Mouse (Mus musculus): Measurements from ENCODE around the gene F11. TPM values are rescaled to one million over a fixed set of nuclear protein-coding genes. Genes with fewer than 3 reads are reported as not detected.

Gene F11
- total and polyA plus RNA-seq, 3 experiments = not detected

- no peak overlapping the region for H3K27ac ChIP-seq (ENCODE audit: control insufficient read depth, low read depth, low read length)
- H3K27me3 ChIP-seq (ENCODE audit: control insufficient read depth in 1 of 2, insufficient read depth in 2 of 2, low read length in 2 of 2) = no peaks in the 10 kb centered on the region
- H3K4me1 ChIP-seq (ENCODE audit: control insufficient read depth in 1 of 2, insufficient read depth in 2 of 2, low read length in 2 of 2) = no peaks in the 10 kb centered on the region
- TF ChIP-seq ZKSCAN1 (IDR thresholded peaks at IDR 0.05; ENCODE audit: low read depth, low read length) (no peak), ZNF384 (IDR thresholded peaks at IDR 0.05; ENCODE audit: low read depth, low read length) (no peak), CHD1 (IDR thresholded peaks at IDR 0.05; ENCODE audit: low read depth, low read length) (no peak), TAL1 (IDR thresholded peaks at IDR 0.05; ENCODE audit: low read length) (no peak), E2F4 (IDR thresholded peaks at IDR 0.05; ENCODE audit: borderline replicate concordance, low read depth, low read length) (no peak), USF1 (IDR thresholded peaks at IDR 0.05; ENCODE audit: low read depth, low read length) (no peak), ZMIZ1 (IDR thresholded peaks at IDR 0.05; ENCODE audit: low read depth, low read length) (no peak), ELF1 (IDR thresholded peaks at IDR 0.05; ENCODE audit: low read depth, low read length) (no peak), JUND (IDR thresholded peaks at IDR 0.05; ENCODE audit: low read depth, low read length) (no peak), EP300 (IDR thresholded peaks at IDR 0.05; ENCODE audit: low read depth in 1 of 2, low read length in 2 of 2) (no peak), TBP (IDR thresholded peaks at IDR 0.05; ENCODE audit: low read depth, low read length) (no peak), CTCF (IDR thresholded peaks at IDR 0.05 in 2 of 3, conservative IDR thresholded peaks at IDR 0.05 in 1 of 3; ENCODE audit: control insufficient read depth in 1 of 3, insufficient read depth in 1 of 3, low read depth in 2 of 3, low read length in 3 of 3, poor library complexity in 1 of 3, severe bottlenecking in 1 of 3) (no peak), MYC (IDR thresholded peaks at IDR 0.05; ENCODE audit: low read depth, low read length) (no peak), ZC3H11A (IDR thresholded peaks at IDR 0.05; ENCODE audit: low read depth, low read length) (no peak), MAX (IDR thresholded peaks at IDR 0.05; ENCODE audit: low read length) (no peak), GATA1 (IDR thresholded peaks at IDR 0.05; ENCODE audit: low read depth, low read length) (no peak), NRF1 (IDR thresholded peaks at IDR 0.05; ENCODE audit: insufficient read depth, low read depth, low read length, poor library complexity, severe bottlenecking) (no peak), GABPA (IDR thresholded peaks at IDR 0.05; ENCODE audit: low read depth, low read length) (no peak), TCF12 (IDR thresholded peaks at IDR 0.05; ENCODE audit: low read depth, low read length) (no peak), HCFC1 (IDR thresholded peaks at IDR 0.05; ENCODE audit: low read depth, low read length) (no peak)
- no peaks in the 10 kb centered on the region for H3K79me2 ChIP-seq (ENCODE audit: control insufficient read depth, insufficient read depth, low read length, poor library complexity)
- no peak overlapping the region for H3K4me3 ChIP-seq (ENCODE audit: control insufficient read depth in 1 of 2, insufficient read depth in 1 of 2, low read depth in 2 of 2, low read length in 2 of 2)
- no peak for DNase-seq (ENCODE audit: low read depth, low spot score)
- no peaks in the 10 kb centered on the region for H3K9me3 ChIP-seq (replicated peaks; ENCODE audit: insufficient read depth, low read length)
- no peaks in the 10 kb centered on the region for H3K36me3 ChIP-seq (ENCODE audit: control insufficient read depth in 1 of 2, insufficient read depth in 2 of 2, low read length in 2 of 2)
- H3K9ac ChIP-seq (ENCODE audit: control insufficient read depth, low read depth, low read length, poor library complexity, severe bottlenecking) = no peak overlapping the region
Measured at GRCm38 (mm10) chr8:45267611-45268391, 6.0 kb upstream of the F11 start.

GRCm38 (mm10) chr8:45266993-45267392, 5.2 kb upstream of the F11 start:
- no peak overlapping the region for H3K27ac ChIP-seq (ENCODE audit: control insufficient read depth, low read depth, low read length)
- no peaks in the 10 kb centered on the region for H3K4me1 ChIP-seq (ENCODE audit: control insufficient read depth in 1 of 2, insufficient read depth in 2 of 2, low read length in 2 of 2)
- H3K9ac ChIP-seq (ENCODE audit: control insufficient read depth, low read depth, low read length, poor library complexity, severe bottlenecking) = no peak overlapping the region
- no peaks in the 10 kb centered on the region for H3K9me3 ChIP-seq (replicated peaks; ENCODE audit: insufficient read depth, low read length)
- H3K36me3 ChIP-seq (ENCODE audit: control insufficient read depth in 1 of 2, insufficient read depth in 2 of 2, low read length in 2 of 2) = no peaks in the 10 kb centered on the region
- no peak for TF ChIP-seq MAX (IDR thresholded peaks at IDR 0.05; ENCODE audit: low read length)
- TF ChIP-seq MEF2A (IDR thresholded peaks at IDR 0.05; ENCODE audit: extremely low read depth, insufficient replicate concordance, low read depth, low read length, poor library complexity, severe bottlenecking) = no peak
- TF ChIP-seq CHD2 (IDR thresholded peaks at IDR 0.05; ENCODE audit: low read length) = no peak
- no peak for TF ChIP-seq TBP (IDR thresholded peaks at IDR 0.05; ENCODE audit: low read depth, low read length)
- TF ChIP-seq ETS1 (IDR thresholded peaks at IDR 0.05; ENCODE audit: low read depth, low read length) = no peak
- no peak for TF ChIP-seq ZC3H11A (IDR thresholded peaks at IDR 0.05; ENCODE audit: low read depth, low read length)
- no peak for TF ChIP-seq ZKSCAN1 (IDR thresholded peaks at IDR 0.05; ENCODE audit: low read depth, low read length)
- TF ChIP-seq USF1 (IDR thresholded peaks at IDR 0.05; ENCODE audit: low read depth, low read length) = no peak
- TF ChIP-seq NRF1 (IDR thresholded peaks at IDR 0.05; ENCODE audit: insufficient read depth, low read depth, low read length, poor library complexity, severe bottlenecking) = no peak
- no peak for TF ChIP-seq MYB (IDR thresholded peaks at IDR 0.05; ENCODE audit: low read depth, low read length)
- no peak for TF ChIP-seq TCF12 (IDR thresholded peaks at IDR 0.05; ENCODE audit: low read depth, low read length)
- TF ChIP-seq RCOR1 (IDR thresholded peaks at IDR 0.05; ENCODE audit: low read depth, low read length) = no peak
- TF ChIP-seq BHLHE40 (IDR thresholded peaks at IDR 0.05; ENCODE audit: borderline replicate concordance, low read depth, low read length) = no peak
- H3K4me3 ChIP-seq (ENCODE audit: control insufficient read depth in 1 of 2, insufficient read depth in 1 of 2, low read depth in 2 of 2, low read length in 2 of 2) = no peak overlapping the region
- no peaks in the 10 kb centered on the region for H3K27me3 ChIP-seq (ENCODE audit: control insufficient read depth in 1 of 2, insufficient read depth in 2 of 2, low read length in 2 of 2)
- no peak for DNase-seq (ENCODE audit: low read depth, low spot score)
- no peaks in the 10 kb centered on the region for H3K79me2 ChIP-seq (ENCODE audit: control insufficient read depth, insufficient read depth, low read length, poor library complexity)
